Comparison of ENCODE assay signal across 27 mouse cellular contexts in genomic region chr2:164161515-164162055, GRCm38 (mm10). TPM values are rescaled to one million over a fixed set of nuclear protein-coding genes. Genes with fewer than 3 reads are reported as not detected.
DNase-seq lines count a peak whose midpoint lies in the region; ATAC-seq lines count a peak whose summit lies in the region.
"Had no signal": no experiment of that assay in that cellular context is flagged by ENCODE, and none has a peak within 500 bp of the region (broad histone marks: within the 10 kb centered on the region; RNA-seq: fewer than 3 reads in every experiment).

No protein-coding gene starts in this region.

- 74% methylated on average over 11 of the region's 11 CpGs for WGBS in limb, embryonic 15.5 days
- 89% methylated on average over 11 of the region's 11 CpGs for WGBS in limb, embryonic 10.5 days

- H3K9ac ChIP-seq in limb, embryonic 15.5 days, result no peak overlapping the region
- H3K9ac ChIP-seq: embryonic facial prominence, embryonic 12.5 days; forebrain, embryonic 13.5 days; forebrain, embryonic 15.5 days; forebrain, postnatal 0 days had no signal

- peak; percentile 18 for DNase-seq in adrenal gland, postnatal 14 days
- DNase-seq in adrenal gland, postnatal 25 days, result no peak
- no peak for DNase-seq in limb, embryonic 10.5 days (ENCODE audit: low spot score)
- DNase-seq in 416B (ENCODE audit: low read depth), result peak; percentile 51
- DNase-seq in skeletal muscle tissue, adult 2 months (ENCODE audit: low read depth, low spot score), result peak; percentile 29
- no peak for DNase-seq in thymus, postnatal 14 days
- DNase-seq: adrenal gland, adult 8-10 months; cerebellum, adult 11-12 months; cerebellum, adult 2 months; cerebellum, adult 9-10 months; cerebellum, postnatal 10 days; cerebellum, postnatal 25 days; forebrain, postnatal 0 days had no signal

- no peaks in the 10 kb centered on the region for H3K9me3 ChIP-seq in limb, embryonic 15.5 days
- H3K9me3 ChIP-seq in limb, embryonic 10.5 days (replicated peaks), result no peaks in the 10 kb centered on the region
- H3K9me3 ChIP-seq: embryonic facial prominence, embryonic 10.5 days; embryonic facial prominence, embryonic 12.5 days; forebrain, embryonic 13.5 days; forebrain, embryonic 15.5 days; G1E had no signal

- H3K4me2 ChIP-seq in limb, embryonic 15.5 days, result no peak overlapping the region
- H3K4me2 ChIP-seq: embryonic facial prominence, embryonic 12.5 days; forebrain, embryonic 13.5 days; forebrain, embryonic 15.5 days had no signal

- no peak for ATAC-seq in limb, embryonic 15.5 days (ENCODE audit: insufficient number of reproducible peaks, low FRiP score, low TSS enrichment, low read depth)
- ATAC-seq: activated CD4-positive, CD25-positive, alpha-beta regulatory T cell, adult 4 months; forebrain, embryonic 13.5 days; forebrain, embryonic 15.5 days; forebrain, postnatal 0 days; Patski had no signal

- H3K4me1 ChIP-seq in limb, embryonic 15.5 days, result peaks cover 12% of the 10 kb centered on the region
- 0 out of 2 replicates have a peak, but pooled peaks cover 3% of the 10 kb centered on the region for H3K4me1 ChIP-seq in limb, embryonic 10.5 days
- H3K4me1 ChIP-seq: embryonic facial prominence, embryonic 12.5 days; forebrain, embryonic 13.5 days; forebrain, embryonic 15.5 days had no signal

- H3K36me3 ChIP-seq in limb, embryonic 15.5 days, result no peaks in the 10 kb centered on the region
- H3K36me3 ChIP-seq in limb, embryonic 10.5 days, result no peaks in the 10 kb centered on the region
- H3K36me3 ChIP-seq: embryonic facial prominence, embryonic 12.5 days; forebrain, embryonic 15.5 days had no signal

- H3K4me3 ChIP-seq in limb, embryonic 15.5 days, result no peak overlapping the region
- no peak overlapping the region for H3K4me3 ChIP-seq in limb, embryonic 10.5 days
- H3K4me3 ChIP-seq: embryonic facial prominence, embryonic 10.5 days; embryonic facial prominence, embryonic 12.5 days; forebrain, embryonic 13.5 days; forebrain, embryonic 15.5 days had no signal

- 0 out of 2 replicates have a peak overlapping the region, but pooled peaks have one; percentile 27 for H3K27ac ChIP-seq in limb, embryonic 15.5 days
- no peak overlapping the region for H3K27ac ChIP-seq in limb, embryonic 10.5 days
- H3K27ac ChIP-seq: embryonic facial prominence, embryonic 10.5 days; embryonic facial prominence, embryonic 12.5 days; forebrain, embryonic 13.5 days; forebrain, embryonic 15.5 days had no signal

- peaks cover 12% of the 10 kb centered on the region for H3K27me3 ChIP-seq in limb, embryonic 15.5 days
- peaks cover 23% of the 10 kb centered on the region for H3K27me3 ChIP-seq in limb, embryonic 10.5 days (ENCODE audit: low read depth, poor library complexity, severe bottlenecking)
- H3K27me3 ChIP-seq: Patski had no signal

RNA-seq across cellular contexts. Expression of gene Kcns1, which starts 9.3 kb away (rescaled TPM):
- not detected in 2 replicates for total RNA-seq in adrenal gland, postnatal 14 days (2021)
- total RNA-seq in adrenal gland, postnatal 25 days (2021), result not detected in 2 replicates
- polyA plus RNA-seq in limb, embryonic 15.5 days (2015; fragmentation: Nextera tagmentation; extraction: Ambion mirVana), result 2.0 and 3.6 TPM in 2 replicates
- polyA plus RNA-seq in limb, embryonic 10.5 days (2016; fragmentation: Nextera tagmentation; extraction: Ambion mirVana), result 0.15 TPM in 1 of 2 replicates, not detected in the other
- total RNA-seq: adrenal gland, adult 18-20 months; adrenal gland, postnatal 36 days; G1E had no signal
- polyA plus RNA-seq: C2C12; embryonic facial prominence, embryonic 10.5 days; forebrain, embryonic 11.5 days; forebrain, embryonic 13.5 days; G1E; Patski had no signal

RNA-seq across cellular contexts. Expression of gene Wfdc5, which starts 21.0 kb away (rescaled TPM):
- not detected in 2 replicates for total RNA-seq in adrenal gland, postnatal 14 days (2021)
- total RNA-seq in adrenal gland, postnatal 25 days (2021), result not detected in 2 replicates
- 9.1 and 10.3 TPM in 2 replicates for polyA plus RNA-seq in limb, embryonic 15.5 days (2015; fragmentation: Nextera tagmentation; extraction: Ambion mirVana)
- not detected in 2 replicates for polyA plus RNA-seq in limb, embryonic 10.5 days (2016; fragmentation: Nextera tagmentation; extraction: Ambion mirVana)
- total RNA-seq: adrenal gland, adult 18-20 months; adrenal gland, adult 8-10 months; adrenal gland, postnatal 36 days; forebrain, postnatal 0 days had no signal
- polyA plus RNA-seq: activated CD4-positive, CD25-positive, alpha-beta regulatory T cell, adult 4 months; C2C12; cerebellum, adult 2 months; cortical plate, adult 2 months; embryonic facial prominence, embryonic 10.5 days; embryonic facial prominence, embryonic 12.5 days; forebrain, embryonic 11.5 days; forebrain, embryonic 13.5 days; forebrain, embryonic 15.5 days; forebrain, postnatal 0 days; G1E had no signal

RNA-seq across cellular contexts. Expression of gene Wfdc12, which starts 28.8 kb away (rescaled TPM):
- total RNA-seq in adrenal gland, postnatal 14 days (2021), result 1.1 TPM in 1 of 2 replicates, not detected in the other
- 2.6 TPM in 1 of 2 replicates, not detected in the other for total RNA-seq in adrenal gland, postnatal 25 days (2021)
- 0.40 TPM in 1 of 2 replicates, not detected in the other for polyA plus RNA-seq in limb, embryonic 15.5 days (2015; fragmentation: Nextera tagmentation; extraction: Ambion mirVana)
- polyA plus RNA-seq in limb, embryonic 10.5 days (2016; fragmentation: Nextera tagmentation; extraction: Ambion mirVana), result not detected in 2 replicates
- total RNA-seq: forebrain, postnatal 0 days; G1E had no signal
- polyA plus RNA-seq: activated CD4-positive, CD25-positive, alpha-beta regulatory T cell, adult 4 months; C2C12; embryonic facial prominence, embryonic 10.5 days; embryonic facial prominence, embryonic 14.5 days; forebrain, embryonic 11.5 days; forebrain, embryonic 13.5 days; forebrain, embryonic 15.5 days; forebrain, postnatal 0 days; G1E; Patski had no signal

RNA-seq across cellular contexts. Expression of gene Wfdc15a, which starts 38.3 kb away (rescaled TPM):
- not detected in 2 replicates for total RNA-seq in adrenal gland, postnatal 14 days (2021)
- total RNA-seq in adrenal gland, postnatal 25 days (2021), result not detected in 2 replicates
- not detected in 2 replicates for polyA plus RNA-seq in limb, embryonic 15.5 days (2015; fragmentation: Nextera tagmentation; extraction: Ambion mirVana)
- not detected in 2 replicates for polyA plus RNA-seq in limb, embryonic 10.5 days (2016; fragmentation: Nextera tagmentation; extraction: Ambion mirVana)
- total RNA-seq: adrenal gland, adult 18-20 months; adrenal gland, adult 8-10 months; adrenal gland, postnatal 36 days; forebrain, postnatal 0 days had no signal
- polyA plus RNA-seq: activated CD4-positive, CD25-positive, alpha-beta regulatory T cell, adult 4 months; cerebellum, adult 2 months; embryonic facial prominence, embryonic 10.5 days; embryonic facial prominence, embryonic 12.5 days; embryonic facial prominence, embryonic 14.5 days; forebrain, embryonic 11.5 days; forebrain, embryonic 13.5 days; forebrain, embryonic 15.5 days; forebrain, postnatal 0 days; G1E; Patski had no signal

RNA-seq across cellular contexts. Expression of gene Wfdc15b, which starts 59.9 kb away (rescaled TPM):
- not detected in 2 replicates for total RNA-seq in adrenal gland, postnatal 14 days (2021)
- total RNA-seq in adrenal gland, postnatal 25 days (2021), result not detected in 2 replicates
- not detected in 2 replicates for polyA plus RNA-seq in limb, embryonic 15.5 days (2015; fragmentation: Nextera tagmentation; extraction: Ambion mirVana)
- polyA plus RNA-seq in limb, embryonic 10.5 days (2016; fragmentation: Nextera tagmentation; extraction: Ambion mirVana), result not detected in 2 replicates
- total RNA-seq: adrenal gland, adult 18-20 months; adrenal gland, adult 8-10 months; adrenal gland, postnatal 36 days; forebrain, postnatal 0 days; G1E had no signal
- polyA plus RNA-seq: activated CD4-positive, CD25-positive, alpha-beta regulatory T cell, adult 4 months; C2C12; cerebellum, adult 2 months; cortical plate, adult 2 months; embryonic facial prominence, embryonic 10.5 days; embryonic facial prominence, embryonic 12.5 days; forebrain, embryonic 11.5 days; forebrain, embryonic 13.5 days; forebrain, embryonic 15.5 days; forebrain, postnatal 0 days; G1E; Patski had no signal

Comparison
In these comparisons a context has a peak if more than half of its experiments do, and no peak if none do; other contexts are left out.
1. DNase-seq: peak in adrenal gland, postnatal 14 days (single experiment), 416B (single experiment) and skeletal muscle tissue, adult 2 months (single experiment); none in adrenal gland, postnatal 25 days (single experiment), limb, embryonic 10.5 days (single experiment) and thymus, postnatal 14 days (single experiment).